ENCODE assay signal across 9 mouse cellular contexts in the genomic region with DNA sequence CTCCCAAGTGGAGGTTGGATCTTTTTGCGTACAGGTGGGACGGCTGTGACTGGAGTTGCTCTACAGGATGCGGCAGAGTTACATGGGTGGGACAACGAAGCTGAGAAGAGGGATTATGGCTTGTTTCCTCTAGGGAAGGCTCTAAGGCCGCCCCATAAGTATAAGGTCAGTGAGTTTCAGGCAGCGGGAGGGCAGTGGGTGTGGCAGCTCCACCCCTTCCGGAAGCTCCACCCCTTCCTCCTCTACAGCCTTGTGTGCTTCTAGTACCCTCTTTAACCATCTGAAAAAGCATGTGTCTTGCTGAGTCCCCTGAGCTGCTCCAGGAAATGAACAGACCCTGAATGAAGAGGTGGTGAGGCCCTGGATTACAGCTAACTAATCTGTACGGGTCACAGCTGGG.
DNase-seq lines count a peak whose midpoint lies in the region; ATAC-seq and TF ChIP-seq lines count a peak whose summit lies in the region.
"Had no signal": no experiment of that assay in that cellular context is flagged by ENCODE, and none has a peak within 500 bp of the region (broad histone marks: within the 10 kb centered on the region; RNA-seq: fewer than 3 reads in every experiment).

No protein-coding gene starts in this region.

- 0 out of 2 replicates have a peak, but pooled peaks have one; percentile 21 for ATAC-seq in heart, embryonic 16.5 days (replicated peaks; ENCODE audit: extremely low read depth, insufficient read depth, low FRiP score)

- no peak for TF ChIP-seq POLR2A in bone marrow macrophage, adult 2 months (IDR thresholded peaks at IDR 0.05; ENCODE audit: borderline replicate concordance, low read depth, low read length)

- H3K4me3 ChIP-seq in bone marrow macrophage, adult 2 months (ENCODE audit: insufficient read depth, low read length) = peak overlapping the region; percentile 49
- H3K4me3 ChIP-seq in heart, embryonic 16.5 days (ENCODE audit: low read length) = no peak overlapping the region

- TF ChIP-seq CTCF in bone marrow macrophage, adult 2 months (IDR thresholded peaks at IDR 0.05; ENCODE audit: low read depth, low read length) = no peak

- no peaks in the 10 kb centered on the region for H3K36me3 ChIP-seq in heart, embryonic 16.5 days (ENCODE audit: control insufficient read depth, insufficient read depth)

- 53% methylated on average over 8 of the region's 8 CpGs for WGBS in heart, embryonic 16.5 days

- no peak overlapping the region for H3K9ac ChIP-seq in heart, embryonic 16.5 days (ENCODE audit: low read length)
- H3K9ac ChIP-seq: liver, embryonic 14.5 days had no signal

- peak overlapping the region; percentile 63 for H3K27ac ChIP-seq in bone marrow macrophage, adult 2 months (ENCODE audit: insufficient read depth, low read depth, low read length)
- H3K27ac ChIP-seq in heart, embryonic 16.5 days (ENCODE audit: low read length) = peak overlapping the region; percentile 74
- H3K27ac ChIP-seq: liver, embryonic 14.5 days had no signal

- peak; percentile 41 for DNase-seq in CD4-positive helper T cell, adult 2 months (ENCODE audit: low read depth, low spot score)
- peak; percentile 62 to 65 for DNase-seq in kidney, postnatal 36 days
- DNase-seq in naive thymus-derived CD4-positive, alpha-beta T cell, adult 2 months (ENCODE audit: low read depth) = peak; percentile 50
- DNase-seq in ovary, postnatal 10 days (ENCODE audit: low spot score) = no peak
- DNase-seq in urinary bladder, postnatal 14 days (ENCODE audit: low spot score) = no peak
- DNase-seq in cerebellum, adult 11 months = no peak

- H3K4me1 ChIP-seq in bone marrow macrophage, adult 2 months (ENCODE audit: control insufficient read depth, insufficient read depth, low read length) = peaks cover 13% of the 10 kb centered on the region
- H3K4me1 ChIP-seq in heart, embryonic 16.5 days (ENCODE audit: control insufficient read depth, insufficient read depth, low read length) = peaks cover 42% of the 10 kb centered on the region

- peak overlapping the region; percentile 24; the same call in 1 of the 2 replicates for H3K4me2 ChIP-seq in heart, embryonic 16.5 days (ENCODE audit: low read depth, low read length)

- H3K9me3 ChIP-seq in heart, embryonic 16.5 days (replicated peaks; ENCODE audit: control insufficient read depth, low read length) = no peaks in the 10 kb centered on the region

- H3K27me3 ChIP-seq in heart, embryonic 16.5 days (ENCODE audit: control insufficient read depth, insufficient read depth, low read length) = no peaks in the 10 kb centered on the region

Comparison
In these comparisons a context has a peak if more than half of its experiments do, and no peak if none do; other contexts are left out.
1. DNase-seq: peak in CD4-positive helper T cell, adult 2 months (single experiment), kidney, postnatal 36 days (2 of 2) and naive thymus-derived CD4-positive, alpha-beta T cell, adult 2 months (single experiment); none in ovary, postnatal 10 days (single experiment), urinary bladder, postnatal 14 days (single experiment) and cerebellum, adult 11 months (single experiment).